Mouse (Mus musculus) megakaryocyte, embryonic 14.5 days (primary cell): Measurements from ENCODE around the gene Ranbp3l.

ENCODE experiments used
- FLI1 ChIP-seq: IDR thresholded peaks from 2 replicates; pipeline ENCODE4 v1.6.1; 2012; ENCODE audit warnings: low read length, inconsistent platforms, mixed read lengths
- GATA1 ChIP-seq: IDR thresholded peaks from 3 replicates; pipeline ENCODE4 v1.6.1; 2012; ENCODE audit warnings: mixed read lengths, low read length, inconsistent platforms, borderline replicate concordance

GRCm38 (mm10) chr15:9071556-9072544 lies 104.1 kb downstream of the Ranbp3l start:
- TF ChIP-seq GATA1 (no peak), FLI1 (no peak)
